Mouse (Mus musculus): Measurements from ENCODE around the gene Tmem221.

GRCm38 (mm10) chr8:71552770-71553169 is 5.9 kb downstream of the Tmem221 start:
- TF ChIP-seq CTCF (IDR thresholded peaks at IDR 0.05; ENCODE audit: control insufficient read depth, insufficient read depth, insufficient replicate concordance, low read depth, low read length) (no peak), POLR2A (IDR thresholded peaks at IDR 0.05; ENCODE audit: control insufficient read depth, low read depth, low read length) (no peak)
